Mouse (Mus musculus): ENCODE measurements at regions not wholly inside any gene's neighbourhood (a gene's known extent, or its start where the extent isn't known, plus 50 kb on each side); places are given as distances from the start of the nearest gene placed in this dataset.
"Not testable (repeated sequence)": the region's sequence is repeated elsewhere in the genome, so short reads cannot be mapped to it uniquely, and the experiment has no call there.

GRCm38 (mm10) chr8:59715430-59715829 lies 787.6 kb downstream of the Gm10283 start:
- DNase-seq (ENCODE audit: low spot score): not testable (repeated sequence)

- peak; percentile 9 for DNase-seq (ENCODE audit: low spot score)
Measured at GRCm38 (mm10) chr8:59703947-59704346, 791.5 kb upstream of the Galntl6 start.
